Mouse (Mus musculus) myocyte (in vitro differentiated cells): Measurements from ENCODE around the gene Bmpr1b. TPM values are rescaled to one million over a fixed set of nuclear protein-coding genes. Genes with fewer than 3 reads are reported as not detected.

Experiments
- H3K27me3 ChIP-seq: one replicate; pipeline ENCODE4 v1.6.1; 2011; ENCODE audit not compliant: control insufficient read depth, insufficient read depth, insufficient read length
- H3K36me3 ChIP-seq: one replicate; pipeline ENCODE4 v1.6.1; 2011; ENCODE audit not compliant: control insufficient read depth, insufficient read depth
- H3K4me2 ChIP-seq: one replicate; pipeline ENCODE4 v1.6.1; 2011; ENCODE audit warnings: low read depth, control low read depth
- H3K4me3 ChIP-seq: one replicate; pipeline ENCODE4 v1.5.1; 2011; ENCODE audit warnings: mild to moderate bottlenecking, control low read depth, moderate library complexity
- H3K79me2 ChIP-seq: one replicate; pipeline ENCODE4 v1.6.1; 2011; ENCODE audit not compliant: control insufficient read depth, insufficient read depth
- H3ac ChIP-seq: one replicate; pipeline ENCODE4 v1.6.1; 2011; ENCODE audit not compliant: control insufficient read depth, insufficient read length
- CEBPB ChIP-seq: IDR thresholded peaks from 2 replicates; pipeline ENCODE4 v1.6.1; 2011; ENCODE audit warnings: mild to moderate bottlenecking, moderate library complexity; ENCODE audit not compliant: poor library complexity, insufficient read depth, severe bottlenecking
- E2F4 ChIP-seq: IDR thresholded peaks from one replicate; pipeline ENCODE4 v1.6.1; 2011; ENCODE audit warnings: mild to moderate bottlenecking, control low read depth, moderate library complexity; ENCODE audit not compliant: insufficient read depth
- MAX ChIP-seq: IDR thresholded peaks from one replicate; pipeline ENCODE4 v1.6.1; 2011; ENCODE audit warnings: low read depth, mild to moderate bottlenecking, control low read depth
- MYOD1 ChIP-seq, 3 experiments: IDR thresholded peaks; one replicate each; pipeline ENCODE4 v1.6.1; 2011; ENCODE audit warnings: control low read depth in 2 of 3, low read depth in 2 of 3, mild to moderate bottlenecking in 2 of 3, moderate library complexity in 1 of 3; ENCODE audit not compliant: insufficient read length in 2 of 3, control insufficient read depth in 1 of 3
- MYOG ChIP-seq, 3 experiments: IDR thresholded peaks; one replicate each; pipeline ENCODE4 v1.6.1; 2011; ENCODE audit warnings: control low read depth in 2 of 3, low read depth in 2 of 3, mild to moderate bottlenecking in 2 of 3; ENCODE audit not compliant: insufficient read length in 2 of 3, control insufficient read depth in 1 of 3, insufficient read depth in 1 of 3
- POLR2A ChIP-seq: IDR thresholded peaks from one replicate; pipeline ENCODE4 v1.6.1; 2011; ENCODE audit warnings: low read depth, mild to moderate bottlenecking, control low read depth, moderate library complexity; ENCODE audit not compliant: insufficient read length
- POLR2AphosphoS2 ChIP-seq: IDR thresholded peaks from one replicate; pipeline ENCODE4 v1.6.1; 2011; ENCODE audit warnings: low read depth, control low read depth; ENCODE audit not compliant: insufficient read length
- REST ChIP-seq: IDR thresholded peaks from one replicate; pipeline ENCODE4 v1.6.1; 2011; ENCODE audit warnings: mild to moderate bottlenecking, control low read depth, moderate library complexity; ENCODE audit not compliant: insufficient read depth, insufficient read length
- SRF ChIP-seq: IDR thresholded peaks from one replicate; pipeline ENCODE4 v1.6.1; 2011; ENCODE audit warnings: low read depth; ENCODE audit not compliant: control insufficient read depth, insufficient read length
- TCF12 ChIP-seq: IDR thresholded peaks from one replicate; pipeline ENCODE4 v1.6.1; 2011; ENCODE audit warnings: mild to moderate bottlenecking, control low read depth; ENCODE audit not compliant: poor library complexity, insufficient read depth, severe bottlenecking
- TCF3 ChIP-seq: IDR thresholded peaks from one replicate; pipeline ENCODE4 v1.6.1; 2011; ENCODE audit warnings: low read depth, control low read depth; ENCODE audit not compliant: insufficient read length
- USF1 ChIP-seq: IDR thresholded peaks from one replicate; pipeline ENCODE4 v1.6.1; 2011; ENCODE audit warnings: low read depth, mild to moderate bottlenecking, control low read depth, moderate library complexity
- polyA plus RNA-seq: library from polyadenylated mRNA; unstranded; fragments of >200 nt; fragmentation: generic; extraction: Trizol; gene quantifications from one replicate; pipeline ENCODE4 v1.2.1, GENCODE M21; 2012; ENCODE audit warnings: missing spikeins

Bmpr1b gene
- polyA plus RNA-seq, 1 experiment = 0.34 TPM

GRCm38 (mm10) chr3:141896870-141897554 is 272.2 kb downstream of the Bmpr1b start:
- Histone ChIP-seq H3K36me3 (no peaks in the 10 kb centered on the region), H3K79me2 (no peaks in the 10 kb centered on the region), H3K27me3 (no peaks in the 10 kb centered on the region), H3ac (no peak overlapping the region), H3K4me2 (no peak overlapping the region), H3K4me3 (no peak overlapping the region)
- TF ChIP-seq MAX = no peak
- no peak for TF ChIP-seq USF1
- TF ChIP-seq E2F4 = no peak
- no peak for TF ChIP-seq TCF12
- TF ChIP-seq MYOG (IDR thresholded peaks at IDR 0.05; ENCODE audit: control insufficient read depth in 1 of 3, insufficient read depth in 1 of 3, insufficient read length in 2 of 3, low read depth in 2 of 3) = no peak
- TF ChIP-seq POLR2A = no peak
- no peak for TF ChIP-seq MYOD1 (IDR thresholded peaks at IDR 0.05; ENCODE audit: control insufficient read depth in 1 of 3, insufficient read length in 2 of 3, low read depth in 2 of 3)
- TF ChIP-seq CEBPB = no peak
- TF ChIP-seq POLR2AphosphoS2 = no peak
- no peak for TF ChIP-seq REST
- TF ChIP-seq TCF3 = no peak
- no peak for TF ChIP-seq SRF

- no peaks in the 10 kb centered on the region for H3K36me3 ChIP-seq
- no peak overlapping the region for H3K4me2 ChIP-seq
- no peak overlapping the region for H3ac ChIP-seq
- no peak overlapping the region for H3K4me3 ChIP-seq
- no peak for TF ChIP-seq POLR2AphosphoS2
- no peak for TF ChIP-seq CEBPB
- TF ChIP-seq TCF12 = no peak
- TF ChIP-seq SRF = no peak
- TF ChIP-seq MYOG (IDR thresholded peaks at IDR 0.05; ENCODE audit: control insufficient read depth in 1 of 3, insufficient read depth in 1 of 3, insufficient read length in 2 of 3, low read depth in 2 of 3) = no peak
- TF ChIP-seq POLR2A = no peak
- TF ChIP-seq TCF3 = no peak
- TF ChIP-seq MYOD1 (IDR thresholded peaks at IDR 0.05; ENCODE audit: control insufficient read depth in 1 of 3, insufficient read length in 2 of 3, low read depth in 2 of 3) = no peak
- TF ChIP-seq MAX = no peak
- TF ChIP-seq E2F4 = no peak
- TF ChIP-seq REST = no peak
- no peak for TF ChIP-seq USF1
- no peaks in the 10 kb centered on the region for H3K79me2 ChIP-seq
- H3K27me3 ChIP-seq = no peaks in the 10 kb centered on the region
Observed at GRCm38 (mm10) chr3:141895096-141895495, 274.1 kb downstream of the Bmpr1b start.

DNA sequence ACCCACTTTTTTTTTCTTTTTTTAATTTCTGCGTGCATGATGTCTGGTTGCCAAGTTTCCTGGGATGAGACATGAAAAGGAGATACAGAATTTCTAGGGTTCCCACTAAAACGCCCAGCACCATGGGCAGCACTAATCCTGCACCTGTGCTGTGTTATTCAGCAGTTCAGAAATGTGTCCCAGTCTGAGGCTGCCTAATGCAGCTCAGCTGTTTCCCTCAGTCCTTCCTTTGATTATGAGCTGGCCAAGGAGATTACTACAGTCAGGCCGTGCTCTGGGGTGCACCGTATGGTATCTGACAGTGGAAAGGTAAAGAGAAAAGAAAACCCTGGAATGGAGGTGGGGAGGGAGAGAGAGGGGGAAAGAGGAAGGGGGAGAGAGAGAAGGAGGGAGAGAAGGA is 278.6 kb downstream of the Bmpr1b start:
- Histone ChIP-seq H3K79me2 (no peaks in the 10 kb centered on the region), H3K4me3 (no peak overlapping the region), H3K36me3 (no peaks in the 10 kb centered on the region), H3K27me3 (no peaks in the 10 kb centered on the region), H3K4me2 (peak overlapping the region; percentile 15), H3ac (no peak overlapping the region)
- peak in 1 of 3 experiments; percentile 56 for TF ChIP-seq MYOG (IDR thresholded peaks at IDR 0.05; ENCODE audit: control insufficient read depth in 1 of 3, insufficient read depth in 1 of 3, insufficient read length in 2 of 3, low read depth in 2 of 3)
- no peak for TF ChIP-seq POLR2AphosphoS2
- no peak for TF ChIP-seq SRF
- no peak for TF ChIP-seq MAX
- peak; percentile 43 to 88 (median 76) for TF ChIP-seq MYOD1 (IDR thresholded peaks at IDR 0.05; ENCODE audit: control insufficient read depth in 1 of 3, insufficient read length in 2 of 3, low read depth in 2 of 3)
- TF ChIP-seq CEBPB = no peak
- TF ChIP-seq TCF12 = peak; percentile 13

DNA sequence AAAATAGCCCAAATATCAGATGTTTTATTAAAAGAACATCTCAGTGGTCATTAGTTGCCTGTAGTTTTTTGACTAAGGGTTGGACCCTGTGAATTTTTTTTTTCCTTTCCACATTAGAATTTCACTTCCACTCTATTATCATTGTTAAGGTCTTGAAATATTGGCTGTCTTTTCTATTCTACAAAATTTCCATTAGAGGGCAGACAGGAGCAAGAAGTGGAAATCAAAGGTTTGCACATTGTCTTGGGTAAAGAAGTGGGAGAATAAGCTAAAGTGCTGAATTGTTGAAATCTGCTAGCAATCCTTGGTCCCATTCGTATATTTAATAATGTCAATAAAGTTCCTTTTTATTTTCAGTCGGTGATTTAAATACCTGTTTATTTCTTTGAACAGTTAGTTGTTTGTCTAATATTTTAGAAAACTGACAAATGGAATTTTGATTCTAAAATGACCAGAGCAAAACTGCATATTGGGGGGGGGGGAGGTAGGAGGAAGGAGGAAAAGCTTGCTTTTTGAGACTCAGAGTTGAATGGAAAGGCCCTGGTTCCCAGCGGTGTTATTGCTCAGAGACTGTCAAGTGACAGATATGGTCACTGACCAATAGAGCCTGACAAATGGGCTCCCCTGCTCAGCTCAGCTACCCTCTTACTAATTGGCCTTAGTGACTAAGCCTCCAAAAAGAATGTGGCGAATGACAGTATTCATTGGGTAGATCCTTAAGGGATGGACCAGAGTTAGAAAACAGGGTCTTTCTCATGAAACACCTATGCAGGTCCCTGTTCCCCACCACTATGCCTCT is 281.6 kb downstream of the Bmpr1b start:
- Histone ChIP-seq H3K4me2 (no peak overlapping the region), H3K79me2 (no peaks in the 10 kb centered on the region), H3ac (no peak overlapping the region), H3K27me3 (no peaks in the 10 kb centered on the region), H3K4me3 (no peak overlapping the region), H3K36me3 (no peaks in the 10 kb centered on the region)
- no peak for TF ChIP-seq USF1
- no peak for TF ChIP-seq TCF3
- TF ChIP-seq CEBPB = no peak
- TF ChIP-seq SRF = no peak
- TF ChIP-seq E2F4 = no peak
- TF ChIP-seq MAX = no peak
- no peak for TF ChIP-seq MYOD1 (IDR thresholded peaks at IDR 0.05; ENCODE audit: control insufficient read depth in 1 of 3, insufficient read length in 2 of 3, low read depth in 2 of 3)
